Mouse (Mus musculus) CD8-positive naive resting alpha-beta T cell, adult 57 days (primary cell): Measurements from ENCODE around the gene Hivep2. TPM values are rescaled to one million over a fixed set of nuclear protein-coding genes. Genes with fewer than 3 reads are reported as not detected.

Source experiments
- total RNA-seq: library from RNA; stranded (reverse); gene quantifications from one replicate; pipeline ENCODE4 v1.2.4, GENCODE M21; 2023

Hivep2 gene
- 74.1 TPM for total RNA-seq

GRCm38 (mm10) chr10:13965974-13966829, at the start of gene Hivep2:
Gene Hivep2 (plus strand): TSS chr10:13966075.

Other genes with a start within 250 kb of the Hivep2 start
- gene Aig1, start 97.1 kb upstream of the Hivep2 start, total RNA-seq = 14.7 TPM